Mouse (Mus musculus) liver, adult 2 months (tissue): ENCODE data around the gene Casq2. TPM values are rescaled to one million over a fixed set of nuclear protein-coding genes. Genes with fewer than 3 reads are reported as not detected.

Source experiments
- DNase-seq: peaks from one replicate; pipeline ENCODE4 v3.0.0-alpha.2; 2011; ENCODE audit warnings: low read depth, low spot score; ENCODE audit errors: extremely low read depth
- H3K27ac ChIP-seq: fragments of 200-500 bp; replicated peaks from 2 replicates; pipeline ENCODE4 v1.5.1; 2012; ENCODE audit warnings: low read depth, mild to moderate bottlenecking, control low read depth, inconsistent platforms, low read length; ENCODE audit not compliant: insufficient read depth
- H3K27me3 ChIP-seq: fragments of 200-500 bp; 2 replicates; pipeline ENCODE4 v1.6.1; 2012; ENCODE audit warnings: mild to moderate bottlenecking, moderate library complexity, low read length, inconsistent platforms; ENCODE audit not compliant: control insufficient read depth, insufficient read depth
- H3K36me3 ChIP-seq: fragments of 200-500 bp; 2 replicates; pipeline ENCODE4 v1.6.1; 2012; ENCODE audit warnings: low read length, inconsistent platforms; ENCODE audit not compliant: control insufficient read depth, insufficient read depth
- H3K4me1 ChIP-seq: fragments of 200-500 bp; 2 replicates; pipeline ENCODE4 v1.6.1; 2011; ENCODE audit warnings: low read length; ENCODE audit not compliant: control insufficient read depth, insufficient read depth
- H3K4me3 ChIP-seq: fragments of 200-500 bp; 2 replicates; pipeline ENCODE4 v1.5.1; 2011; ENCODE audit warnings: low read depth, mild to moderate bottlenecking, control low read depth, low read length, moderate library complexity; ENCODE audit not compliant: insufficient read depth
- H3K79me2 ChIP-seq: fragments of 200-500 bp; 2 replicates; pipeline ENCODE4 v1.6.1; 2012; ENCODE audit warnings: inconsistent platforms, mild to moderate bottlenecking, low read length, moderate library complexity; ENCODE audit not compliant: control insufficient read depth, insufficient read depth
- H3K9ac ChIP-seq: fragments of 200-500 bp; 2 replicates; pipeline ENCODE4 v1.6.1; 2012; ENCODE audit warnings: low read depth, mild to moderate bottlenecking, control low read depth, inconsistent platforms, low read length
- CTCF ChIP-seq: fragments of 200-500 bp; IDR thresholded peaks from 2 replicates; pipeline ENCODE4 v1.5.1; 2011; ENCODE audit warnings: low read depth, low read length, control low read depth
- POLR2A ChIP-seq: fragments of 200-500 bp; IDR thresholded peaks from 2 replicates; pipeline ENCODE4 v1.6.1; 2011; ENCODE audit warnings: low read length, control low read depth; ENCODE audit not compliant: insufficient read depth; ENCODE audit errors: extremely low read depth
- WGBS: fragments of 180-500 bp; shearing (Covaris S2); methylation state at CpG from one replicate; pipeline ENCODE4 v1.1.7; 2018; 5-methylcytosine and 5-hydroxymethylcytosine counted together
- polyA plus RNA-seq: library from polyadenylated mRNA; depleted of rRNA; stranded (reverse); fragments of >200 nt; gene quantifications from 2 replicates; pipeline ENCODE4 v1.2.3, GENCODE M21; 2012
- total RNA-seq: library from RNA; depleted of rRNA; stranded (reverse); fragments of >200 nt; gene quantifications from 2 replicates; pipeline ENCODE4 v1.2.3, GENCODE M21; 2014

Gene Casq2
- total and polyA plus RNA-seq, 2 experiments: 0.65 TPM; not detected in 1

GRCm38 (mm10) chr3:102141893-102142292 lies 55.7 kb downstream of the Casq2 start:
- no peak for DNase-seq
- H3K79me2 ChIP-seq: no peaks in the 10 kb centered on the region
- H3K9ac ChIP-seq: no peak overlapping the region
- no peaks in the 10 kb centered on the region for H3K4me1 ChIP-seq
- TF ChIP-seq CTCF: no peak
- TF ChIP-seq POLR2A: no peak
- H3K27me3 ChIP-seq: no peaks in the 10 kb centered on the region
- 81% methylated on average over 6 of the region's 6 CpGs for WGBS
- no peak overlapping the region for H3K4me3 ChIP-seq
- H3K36me3 ChIP-seq: no peaks in the 10 kb centered on the region
- H3K27ac ChIP-seq: no peak overlapping the region

GRCm38 (mm10) chr3:102142947-102143346 lies 56.7 kb downstream of the Casq2 start:
- WGBS: 96% methylated on average over 4 of the region's 4 CpGs
- no peak for DNase-seq

GRCm38 (mm10) chr3:102143536-102143935 lies 57.3 kb downstream of the Casq2 start:
- Histone ChIP-seq H3K79me2 (no peaks in the 10 kb centered on the region), H3K9ac (no peak overlapping the region), H3K27ac (no peak overlapping the region), H3K4me1 (no peaks in the 10 kb centered on the region), H3K27me3 (no peaks in the 10 kb centered on the region), H3K36me3 (no peaks in the 10 kb centered on the region), H3K4me3 (no peak overlapping the region)
- WGBS: 90% methylated on average over 3 of the region's 3 CpGs
- no peak for DNase-seq
- TF ChIP-seq CTCF (no peak), POLR2A (no peak)

More at GRCm38 (mm10) chr3:102142947-102143346, 56.7 kb downstream of the Casq2 start:
- no peaks in the 10 kb centered on the region for H3K36me3 ChIP-seq
- H3K27ac ChIP-seq: no peak overlapping the region
- no peak for TF ChIP-seq POLR2A
- TF ChIP-seq CTCF: no peak
- no peaks in the 10 kb centered on the region for H3K27me3 ChIP-seq
- no peaks in the 10 kb centered on the region for H3K4me1 ChIP-seq
- H3K4me3 ChIP-seq: no peak overlapping the region
- H3K9ac ChIP-seq: no peak overlapping the region
- H3K79me2 ChIP-seq: no peaks in the 10 kb centered on the region

DNA sequence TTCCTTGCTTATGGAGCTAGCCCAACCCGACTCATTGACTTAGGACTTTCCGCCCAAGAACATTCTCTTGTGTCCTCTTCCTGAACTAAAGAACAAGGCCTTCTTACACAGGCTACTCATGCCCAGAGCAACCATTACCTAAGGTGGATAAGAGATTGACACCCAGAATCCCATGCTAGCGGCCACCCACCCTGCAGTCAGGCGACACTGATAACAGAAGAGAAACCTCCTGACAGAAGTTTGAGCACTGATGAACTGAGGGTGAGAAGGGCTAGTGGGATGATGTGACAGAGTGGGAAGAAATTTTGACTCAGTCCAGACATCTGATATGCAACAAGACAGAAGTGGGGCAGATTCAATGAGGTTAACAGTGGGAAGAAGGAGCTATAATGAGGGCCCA lies 58.2 kb downstream of the Casq2 start:
- DNase-seq: no peak

DNA sequence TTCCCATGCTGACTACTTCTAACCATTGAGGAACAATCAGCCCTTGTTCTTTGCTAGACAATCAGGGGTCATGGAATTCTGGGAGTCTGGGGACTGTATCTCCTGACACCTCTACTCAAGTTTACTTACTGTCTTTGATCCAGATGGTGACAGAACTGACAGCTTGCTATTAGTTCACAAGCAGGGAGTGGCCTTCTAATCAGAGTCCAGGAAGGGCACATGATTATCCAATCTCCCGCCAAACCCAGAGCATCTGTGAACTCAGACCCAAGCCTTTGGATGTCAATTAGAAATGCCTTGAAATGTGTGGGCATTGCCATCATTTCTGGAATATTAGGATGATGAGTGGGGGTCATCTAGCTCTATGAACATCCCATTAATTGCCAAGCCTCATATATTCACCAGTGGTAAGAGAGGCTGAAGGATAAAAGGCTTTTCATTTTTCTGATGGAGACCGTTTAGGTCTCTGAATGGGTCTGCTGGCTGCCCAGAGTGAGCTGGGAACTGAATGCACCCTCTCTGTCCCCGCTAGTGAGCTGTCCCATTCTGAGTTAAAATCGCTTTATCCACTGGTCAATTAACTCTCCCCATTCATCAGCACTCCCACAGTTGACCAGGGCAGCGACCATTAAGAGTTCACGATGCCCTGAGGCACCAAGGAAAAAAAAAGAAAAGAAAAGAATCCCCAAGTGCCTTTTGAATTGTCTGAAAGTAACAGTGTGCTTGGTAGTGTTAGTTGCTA lies 59.6 kb downstream of the Casq2 start:
- no peaks in the 10 kb centered on the region for H3K79me2 ChIP-seq
- no peaks in the 10 kb centered on the region for H3K27me3 ChIP-seq
- no peak overlapping the region for H3K27ac ChIP-seq
- TF ChIP-seq POLR2A: no peak
- TF ChIP-seq CTCF: no peak
- H3K4me3 ChIP-seq: no peak overlapping the region
- no peaks in the 10 kb centered on the region for H3K36me3 ChIP-seq
- 80% methylated on average over 6 of the region's 6 CpGs for WGBS
- H3K9ac ChIP-seq: no peak overlapping the region
- H3K4me1 ChIP-seq: no peaks in the 10 kb centered on the region
- DNase-seq: no peak

More for the DNA sequence above, 58.2 kb downstream of the Casq2 start:
- no peaks in the 10 kb centered on the region for H3K27me3 ChIP-seq
- over 99% methylated on average over 4 of the region's 4 CpGs for WGBS
- no peaks in the 10 kb centered on the region for H3K79me2 ChIP-seq
- no peak overlapping the region for H3K9ac ChIP-seq
- H3K4me3 ChIP-seq: no peak overlapping the region
- no peaks in the 10 kb centered on the region for H3K4me1 ChIP-seq
- H3K36me3 ChIP-seq: no peaks in the 10 kb centered on the region
- no peak overlapping the region for H3K27ac ChIP-seq
- TF ChIP-seq CTCF: no peak
- TF ChIP-seq POLR2A: no peak

- H3K27ac ChIP-seq: no peak overlapping the region
- no peak overlapping the region for H3K4me3 ChIP-seq
- no peaks in the 10 kb centered on the region for H3K4me1 ChIP-seq
- 94% methylated on average over 6 of the region's 6 CpGs for WGBS
- no peaks in the 10 kb centered on the region for H3K27me3 ChIP-seq
- H3K9ac ChIP-seq: no peak overlapping the region
- no peaks in the 10 kb centered on the region for H3K36me3 ChIP-seq
- no peaks in the 10 kb centered on the region for H3K79me2 ChIP-seq
- TF ChIP-seq POLR2A (no peak), CTCF (no peak)
- DNase-seq: no peak
Observed at GRCm38 (mm10) chr3:102146428-102146827, 60.2 kb downstream of the Casq2 start.
